Mouse (Mus musculus) lung, embryonic 15.5 days (tissue): ENCODE measurements at regions not wholly inside any gene's neighbourhood (a gene's known extent, or its start where the extent isn't known, plus 50 kb on each side); places are given as distances from the start of the nearest gene placed in this dataset.

Experiments
- ATAC-seq: fragments of 200-750 bp; cut with Nextera tagmentation; 2 replicates; pipeline ENCODE4 v1.8.0; 2017; ENCODE audit warnings: moderate number of reproducible peaks, borderline replicate concordance; ENCODE audit not compliant: low FRiP score, low TSS enrichment; ENCODE audit errors: extremely low read depth
- H3K27ac ChIP-seq: fragments of 300-500 bp; sonication (generic); 2 replicates; pipeline ENCODE4 v1.5.1; 2015; ENCODE audit warnings: moderate library complexity, mild to moderate bottlenecking, inconsistent platforms
- H3K27me3 ChIP-seq: fragments of 300-500 bp; sonication (generic); 2 replicates; pipeline ENCODE4 v1.6.1; 2015; ENCODE audit warnings: inconsistent platforms
- H3K36me3 ChIP-seq: fragments of 300-500 bp; sonication (generic); 2 replicates; pipeline ENCODE4 v1.6.1; 2015; ENCODE audit warnings: inconsistent platforms
- H3K4me1 ChIP-seq: fragments of 300-500 bp; sonication (generic); 2 replicates; pipeline ENCODE4 v1.6.1; 2015; ENCODE audit warnings: inconsistent platforms
- H3K4me2 ChIP-seq: fragments of 300-500 bp; sonication (generic); 2 replicates; pipeline ENCODE4 v1.6.1; 2015; ENCODE audit warnings: inconsistent platforms, mild to moderate bottlenecking, moderate library complexity
- H3K4me3 ChIP-seq: fragments of 300-500 bp; sonication (generic); 2 replicates; pipeline ENCODE4 v1.5.1; 2015; ENCODE audit warnings: mild to moderate bottlenecking, inconsistent platforms
- H3K9ac ChIP-seq: fragments of 300-500 bp; sonication (generic); 2 replicates; pipeline ENCODE4 v1.6.1; 2015; ENCODE audit warnings: inconsistent platforms
- H3K9me3 ChIP-seq: fragments of 300-500 bp; sonication (generic); 2 replicates; pipeline ENCODE4 v1.6.1; 2016; ENCODE audit warnings: inconsistent platforms
- WGBS: fragments of 180-500 bp; shearing (Covaris S2); methylation state at CpG from one replicate; pipeline ENCODE4 v1.1.7; 2015; 5-methylcytosine and 5-hydroxymethylcytosine counted together

DNA sequence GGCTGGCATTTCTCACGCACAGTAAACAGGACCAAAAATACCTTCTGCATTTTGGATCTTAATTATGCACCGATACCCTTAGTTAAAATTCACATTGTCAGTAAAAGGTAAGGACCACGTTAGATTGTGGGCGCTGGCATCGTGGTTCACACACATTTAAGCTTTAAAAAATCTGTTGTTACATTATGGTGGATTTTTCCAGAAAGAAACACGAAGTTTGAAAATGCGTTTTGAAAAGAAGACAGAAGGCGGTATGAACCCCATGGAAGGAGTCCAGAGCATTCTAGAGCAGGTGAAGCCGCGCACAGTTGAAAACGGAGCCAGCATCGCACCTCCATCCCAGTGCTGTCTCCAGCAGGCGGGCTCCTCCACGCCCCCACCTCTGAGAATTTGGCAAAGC is 94.6 kb upstream of the Zfp64 start:
- Histone ChIP-seq H3K27ac (no peak overlapping the region), H3K9me3 (no peaks in the 10 kb centered on the region), H3K9ac (no peak overlapping the region), H3K27me3 (no peaks in the 10 kb centered on the region), H3K4me2 (no peak overlapping the region), H3K4me1 (no peaks in the 10 kb centered on the region), H3K4me3 (no peak overlapping the region), H3K36me3 (no peaks in the 10 kb centered on the region)
- no peak for ATAC-seq
- WGBS, result 81% methylated on average over 14 of the region's 14 CpGs

DNA sequence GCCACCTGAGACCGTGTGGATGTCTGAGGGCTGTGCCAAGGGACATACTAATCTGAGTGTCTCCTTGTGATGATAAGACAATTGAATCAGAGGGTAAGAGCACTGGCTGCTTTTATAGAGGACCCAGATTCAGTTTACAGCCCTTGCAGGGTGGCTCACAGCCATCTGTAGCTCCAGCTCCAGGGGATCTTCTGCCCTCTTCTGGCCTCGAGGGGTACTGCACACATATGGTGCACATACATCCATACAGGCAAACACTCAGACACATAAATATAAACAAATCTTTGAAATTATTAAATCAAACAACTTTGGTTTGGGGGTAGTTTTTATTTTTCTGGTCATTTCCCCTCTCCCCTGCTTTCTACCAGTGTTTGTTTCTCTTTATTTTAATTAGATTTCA is 86.4 kb upstream of the Zfp64 start:
- Histone ChIP-seq H3K9ac (no peak overlapping the region), H3K4me1 (no peaks in the 10 kb centered on the region), H3K27ac (no peak overlapping the region), H3K4me2 (no peak overlapping the region), H3K36me3 (no peaks in the 10 kb centered on the region), H3K9me3 (0 out of 2 replicates have a peak, but pooled peaks cover 4% of the 10 kb centered on the region), H3K4me3 (no peak overlapping the region), H3K27me3 (no peaks in the 10 kb centered on the region)
- ATAC-seq, result no peak
- WGBS, result 80% methylated on average over 2 of the region's 2 CpGs

DNA sequence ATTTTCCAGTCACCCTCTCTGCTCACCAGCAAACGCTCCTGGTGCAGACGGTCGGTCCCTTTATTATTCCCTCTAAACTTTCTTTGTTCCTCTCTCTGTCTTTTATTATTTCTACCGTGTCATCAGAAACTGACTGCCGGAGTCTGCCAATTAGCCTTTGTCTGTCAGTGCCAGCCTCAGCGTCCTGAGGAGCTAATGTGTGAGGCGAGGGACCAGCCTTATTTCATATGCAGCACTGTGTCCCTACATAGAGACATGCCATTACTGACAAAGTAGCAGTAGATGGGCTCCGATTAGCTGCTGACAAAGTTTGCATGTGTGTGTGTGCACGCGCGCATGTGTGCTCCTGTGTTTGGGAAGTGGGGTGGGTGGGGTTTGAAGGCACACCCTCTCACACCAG is 82.6 kb upstream of the Zfp64 start:
- Histone ChIP-seq H3K36me3 (no peaks in the 10 kb centered on the region), H3K27me3 (no peaks in the 10 kb centered on the region), H3K9ac (no peak overlapping the region), H3K27ac (no peak overlapping the region), H3K9me3 (0 out of 2 replicates have a peak, but pooled peaks cover 4% of the 10 kb centered on the region), H3K4me2 (no peak overlapping the region), H3K4me3 (no peak overlapping the region), H3K4me1 (no peaks in the 10 kb centered on the region)
- WGBS, result 82% methylated on average over 11 of the region's 11 CpGs
- no peak for ATAC-seq

DNA sequence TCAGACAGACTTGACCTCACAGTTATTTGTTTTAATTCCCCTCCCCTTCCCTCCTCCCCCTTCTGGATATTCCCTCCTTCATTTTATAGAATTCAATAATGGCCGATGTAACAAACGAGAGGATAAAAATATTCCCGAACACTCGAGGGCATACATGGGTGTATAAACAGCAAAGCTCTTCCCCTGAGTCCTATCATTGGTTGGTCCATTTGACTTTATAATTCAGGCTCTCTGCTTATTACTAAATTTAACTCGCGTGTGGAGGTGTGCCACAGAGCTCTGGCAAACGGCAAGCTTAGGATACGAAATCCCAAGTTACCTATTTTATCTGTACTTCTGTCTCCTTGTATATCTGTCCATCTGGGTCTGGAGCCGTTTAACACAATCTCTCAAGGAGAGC is 82.1 kb upstream of the Zfp64 start:
- H3K4me1 ChIP-seq, result no peaks in the 10 kb centered on the region
- no peak overlapping the region for H3K27ac ChIP-seq
- no peaks in the 10 kb centered on the region for H3K27me3 ChIP-seq
- ATAC-seq, result no peak
- WGBS, result 84% methylated on average over 9 of the region's 9 CpGs
- H3K4me3 ChIP-seq, result no peak overlapping the region
- H3K36me3 ChIP-seq, result no peaks in the 10 kb centered on the region
- H3K4me2 ChIP-seq, result no peak overlapping the region
- no peak overlapping the region for H3K9ac ChIP-seq
- H3K9me3 ChIP-seq, result 0 out of 2 replicates have a peak, but pooled peaks cover 4% of the 10 kb centered on the region

DNA sequence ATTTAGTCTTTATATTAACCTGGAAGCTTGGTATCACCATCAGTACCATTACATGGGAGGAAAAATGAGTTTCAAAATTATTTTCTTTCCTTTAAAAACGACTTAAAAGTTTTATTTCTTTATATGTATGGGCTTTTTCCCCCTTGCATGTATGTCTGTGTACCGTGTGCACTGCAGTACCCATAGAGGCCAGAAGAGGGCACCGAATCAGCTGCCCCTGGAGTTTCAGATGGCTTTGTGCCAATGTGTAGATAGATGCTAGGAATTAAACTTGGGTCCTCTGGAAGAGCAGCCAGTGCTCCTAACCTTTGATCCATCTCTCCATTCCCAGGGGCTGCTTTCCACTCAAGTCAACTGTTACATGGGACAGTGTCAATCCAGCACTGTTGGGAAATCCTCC is 79.9 kb upstream of the Zfp64 start:
- H3K4me3 ChIP-seq, result no peak overlapping the region
- WGBS, result 31% methylated on average over 3 of the region's 3 CpGs
- ATAC-seq, result no peak
- H3K4me2 ChIP-seq, result no peak overlapping the region
- no peak overlapping the region for H3K27ac ChIP-seq
- H3K27me3 ChIP-seq, result no peaks in the 10 kb centered on the region
- H3K9ac ChIP-seq, result no peak overlapping the region
- H3K36me3 ChIP-seq, result no peaks in the 10 kb centered on the region
- H3K9me3 ChIP-seq, result no peaks in the 10 kb centered on the region
- H3K4me1 ChIP-seq, result no peaks in the 10 kb centered on the region

DNA sequence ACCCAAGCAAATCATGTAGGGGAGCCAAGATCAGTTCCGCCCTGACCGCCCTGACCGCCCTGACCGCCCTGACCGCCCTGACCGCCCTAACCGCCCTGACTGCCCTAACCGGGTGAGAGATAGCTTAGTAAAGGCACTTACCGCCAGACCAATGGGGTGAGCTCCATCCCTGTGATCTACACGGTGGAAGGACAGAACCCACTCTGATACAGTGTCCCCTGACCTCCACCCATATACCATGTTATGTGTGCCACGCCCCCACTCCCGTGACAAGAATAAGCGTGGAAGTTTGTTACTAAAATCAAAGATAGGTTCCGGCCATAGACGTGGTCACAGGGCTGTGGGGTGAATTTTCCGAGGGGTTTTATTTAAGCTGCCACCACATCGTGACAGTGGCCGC is 78.6 kb upstream of the Zfp64 start:
- H3K36me3 ChIP-seq, result no peaks in the 10 kb centered on the region
- H3K9ac ChIP-seq, result no peak overlapping the region
- no peaks in the 10 kb centered on the region for H3K4me1 ChIP-seq
- no peak for ATAC-seq
- no peak overlapping the region for H3K4me2 ChIP-seq
- WGBS, result 59% methylated on average over 18 of the region's 18 CpGs
- no peak overlapping the region for H3K4me3 ChIP-seq
- no peaks in the 10 kb centered on the region for H3K9me3 ChIP-seq
- H3K27ac ChIP-seq, result no peak overlapping the region
- H3K27me3 ChIP-seq, result no peaks in the 10 kb centered on the region

DNA sequence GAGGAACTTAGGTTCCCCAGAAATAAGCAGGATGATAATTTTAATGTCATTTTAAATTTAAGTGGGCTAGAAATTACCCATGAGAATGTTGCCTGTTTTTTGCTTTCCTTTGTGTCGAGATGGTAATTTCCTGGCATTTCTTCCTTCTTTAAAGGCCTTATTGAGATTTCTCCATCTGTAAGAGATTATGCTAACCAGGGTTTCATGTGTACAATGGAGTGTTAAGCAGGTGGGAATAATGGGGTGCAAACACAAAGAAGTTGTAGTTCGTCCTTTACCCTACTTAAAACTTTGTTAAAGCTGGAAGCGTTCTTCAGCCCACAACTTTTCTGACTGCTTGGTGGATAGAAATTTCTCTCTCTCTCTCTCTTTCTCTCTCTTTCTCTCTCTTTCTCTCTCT is 77.8 kb upstream of the Zfp64 start:
- Histone ChIP-seq H3K27ac (no peak overlapping the region), H3K4me3 (no peak overlapping the region), H3K9me3 (no peaks in the 10 kb centered on the region), H3K27me3 (no peaks in the 10 kb centered on the region), H3K4me1 (no peaks in the 10 kb centered on the region), H3K9ac (no peak overlapping the region), H3K36me3 (no peaks in the 10 kb centered on the region), H3K4me2 (no peak overlapping the region)
- WGBS, result 77% methylated on average over 3 of the region's 3 CpGs
- ATAC-seq, result no peak

DNA sequence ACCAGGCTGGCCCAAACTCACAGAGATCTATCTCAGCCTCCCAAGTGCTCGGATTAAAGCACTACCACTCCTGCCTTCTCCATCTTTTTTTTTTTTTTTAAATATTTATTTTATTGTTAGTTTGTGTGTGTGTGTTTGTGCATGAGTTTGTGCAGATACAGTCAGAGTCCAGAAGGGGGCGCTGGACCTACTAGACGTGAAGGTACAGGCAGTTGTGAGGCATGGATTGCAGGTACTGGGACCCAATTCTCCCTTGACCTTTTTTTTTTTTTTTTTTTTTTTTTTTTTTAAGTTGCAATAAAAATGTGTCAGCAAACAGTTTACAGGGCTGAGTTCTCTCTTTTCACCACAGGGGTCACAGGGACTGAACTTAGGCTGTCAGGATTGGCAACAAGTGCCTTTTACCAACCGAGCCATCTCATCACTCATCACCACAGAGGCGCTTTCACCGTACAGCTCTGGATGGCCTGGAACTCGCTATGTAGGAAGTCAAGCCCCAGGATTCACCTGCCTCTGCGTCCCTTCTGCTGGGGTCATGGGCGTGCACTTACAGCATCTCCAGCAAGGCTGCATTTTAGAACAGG is 73.2 kb upstream of the Zfp64 start:
- WGBS, result 45% methylated on average over 9 of the region's 9 CpGs
- Histone ChIP-seq H3K4me2 (no peak overlapping the region), H3K9me3 (no peaks in the 10 kb centered on the region), H3K27me3 (no peaks in the 10 kb centered on the region), H3K9ac (no peak overlapping the region), H3K36me3 (no peaks in the 10 kb centered on the region), H3K27ac (no peak overlapping the region), H3K4me1 (no peaks in the 10 kb centered on the region), H3K4me3 (no peak overlapping the region)
- ATAC-seq, result no peak

DNA sequence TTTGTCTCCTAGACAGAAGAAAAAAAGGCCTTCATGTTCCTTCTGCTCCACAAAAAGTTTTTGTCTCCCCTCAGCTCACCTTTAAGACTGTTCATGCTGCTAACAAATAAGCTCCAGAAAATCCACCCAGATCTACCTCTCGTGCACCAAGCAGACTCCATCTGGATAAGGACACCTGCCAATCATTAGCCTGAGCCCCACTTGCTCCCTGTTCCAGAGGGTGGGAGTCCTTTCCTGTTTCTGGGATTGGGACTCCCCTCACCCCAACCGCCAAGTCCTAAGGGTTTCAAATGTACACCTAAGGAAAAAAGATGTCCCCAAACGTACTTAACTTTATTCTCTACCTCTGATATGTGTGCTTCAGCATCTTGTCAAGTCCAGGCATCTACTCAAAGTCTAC is 63.6 kb upstream of the Zfp64 start:
- no peak for ATAC-seq

DNA sequence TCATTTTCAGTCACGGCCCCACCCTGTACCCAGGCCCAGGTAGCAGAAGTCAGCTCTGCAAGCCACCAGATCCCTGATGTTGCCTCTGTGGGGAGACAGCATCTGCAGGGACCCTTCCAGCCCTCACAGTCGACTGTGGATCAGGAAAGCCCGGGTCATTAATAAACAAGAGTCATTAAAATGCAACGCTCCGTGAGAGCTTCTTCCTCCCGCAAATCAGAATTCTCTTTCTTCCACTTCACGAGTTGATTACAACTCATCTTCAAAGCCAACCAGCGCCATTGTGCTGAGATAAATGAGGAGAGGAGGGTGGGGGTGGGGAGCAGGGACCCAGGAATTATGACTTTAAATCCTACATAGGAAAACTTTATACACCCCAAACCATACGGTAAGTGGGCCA is 54.9 kb upstream of the Zfp64 start:
- H3K4me3 ChIP-seq, result no peak overlapping the region
- H3K36me3 ChIP-seq, result no peaks in the 10 kb centered on the region
- no peak for ATAC-seq
- 52% methylated on average over 9 of the region's 9 CpGs for WGBS
- no peaks in the 10 kb centered on the region for H3K4me1 ChIP-seq
- H3K9ac ChIP-seq, result no peak overlapping the region
- no peaks in the 10 kb centered on the region for H3K27me3 ChIP-seq
- H3K9me3 ChIP-seq, result no peaks in the 10 kb centered on the region
- H3K27ac ChIP-seq, result no peak overlapping the region
- no peak overlapping the region for H3K4me2 ChIP-seq

More for the DNA sequence above, 63.6 kb upstream of the Zfp64 start:
- Histone ChIP-seq H3K4me3 (no peak overlapping the region), H3K4me2 (no peak overlapping the region), H3K27me3 (no peaks in the 10 kb centered on the region), H3K9me3 (no peaks in the 10 kb centered on the region), H3K4me1 (no peaks in the 10 kb centered on the region), H3K9ac (no peak overlapping the region), H3K27ac (no peak overlapping the region), H3K36me3 (no peaks in the 10 kb centered on the region)
- WGBS, result 74% methylated on average over 3 of the region's 3 CpGs

DNA sequence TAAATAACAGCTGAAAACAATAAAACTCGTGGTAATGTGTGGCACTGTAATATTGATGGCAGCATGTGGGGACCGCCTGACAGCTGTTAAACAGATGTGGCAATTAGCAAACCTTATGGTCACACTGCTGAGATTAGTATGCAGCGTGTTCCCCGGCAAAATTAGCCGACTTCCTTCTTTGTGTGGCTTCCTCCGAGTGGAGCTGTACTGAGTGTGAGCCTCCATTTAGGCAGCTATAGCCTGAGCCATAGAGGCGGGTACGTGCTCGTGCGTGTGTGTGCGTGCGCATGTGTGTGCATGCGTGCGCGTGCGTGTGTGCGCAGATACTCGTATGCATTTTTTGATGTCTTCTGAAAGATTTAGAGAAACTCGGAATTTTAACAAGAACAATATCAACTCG is 53.4 kb upstream of the Zfp64 start:
- H3K9me3 ChIP-seq, result no peaks in the 10 kb centered on the region
- no peak overlapping the region for H3K4me3 ChIP-seq
- H3K27me3 ChIP-seq, result no peaks in the 10 kb centered on the region
- WGBS, result 70% methylated on average over 20 of the region's 20 CpGs
- H3K4me1 ChIP-seq, result no peaks in the 10 kb centered on the region
- peak overlapping the region; percentile 17; the same call in 1 of the 2 replicates for H3K4me2 ChIP-seq
- ATAC-seq, result no peak
- H3K9ac ChIP-seq, result no peak overlapping the region
- H3K27ac ChIP-seq, result no peak overlapping the region
- H3K36me3 ChIP-seq, result no peaks in the 10 kb centered on the region

DNA sequence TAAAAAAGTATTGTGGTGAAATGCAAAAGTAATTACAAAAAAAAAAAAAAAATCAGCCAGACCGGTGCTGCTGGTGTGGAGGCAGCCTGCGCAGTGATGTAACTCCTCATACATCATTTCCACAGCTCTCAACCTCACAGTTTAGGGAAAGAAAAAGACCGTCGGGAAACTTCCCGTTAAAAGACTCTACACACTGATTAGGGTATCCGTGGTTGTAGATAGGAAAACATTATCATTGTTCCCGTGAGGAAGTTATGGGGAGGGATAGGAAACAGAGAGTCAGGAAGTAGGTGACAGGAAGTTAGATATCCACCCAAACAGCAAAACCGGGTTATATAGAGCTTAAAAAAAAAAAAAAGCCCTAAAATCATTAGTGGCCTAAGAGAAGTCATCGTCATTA is 52.9 kb upstream of the Zfp64 start:
- Histone ChIP-seq H3K36me3 (no peaks in the 10 kb centered on the region), H3K4me2 (peak overlapping the region; percentile 17; the same call in 1 of the 2 replicates), H3K27me3 (no peaks in the 10 kb centered on the region), H3K4me3 (no peak overlapping the region), H3K4me1 (no peaks in the 10 kb centered on the region), H3K9ac (no peak overlapping the region), H3K9me3 (no peaks in the 10 kb centered on the region), H3K27ac (peak overlapping the region; percentile 25; the same call in 1 of the 2 replicates)
- ATAC-seq, result 0 out of 2 replicates have a peak, but pooled peaks have one; percentile 55
- 36% methylated on average over 9 of the region's 9 CpGs for WGBS

DNA sequence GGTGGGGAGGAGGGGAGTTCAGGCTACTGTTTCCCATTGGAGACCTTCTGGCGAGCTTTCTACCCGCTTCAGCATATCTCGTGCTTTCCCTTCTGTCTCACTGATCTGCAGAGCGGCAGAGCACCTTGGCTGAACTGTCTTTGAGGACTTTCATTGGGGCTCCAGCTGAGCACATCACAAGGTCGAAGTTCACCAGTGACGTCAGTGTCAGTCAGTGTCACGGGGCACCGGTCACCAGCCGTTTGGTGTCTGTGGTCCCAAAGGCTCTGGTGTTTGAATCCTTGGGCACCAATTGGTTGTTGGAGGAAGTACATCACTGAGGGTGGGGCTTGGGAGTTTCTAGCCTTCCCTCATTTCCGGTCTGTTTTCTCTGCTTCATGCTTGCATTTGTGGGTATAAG is 51.2 kb upstream of the Zfp64 start:
- no peaks in the 10 kb centered on the region for H3K9me3 ChIP-seq
- no peak for ATAC-seq
- no peak overlapping the region for H3K27ac ChIP-seq
- 82% methylated on average over 10 of the region's 10 CpGs for WGBS
- no peaks in the 10 kb centered on the region for H3K36me3 ChIP-seq
- H3K4me1 ChIP-seq, result no peaks in the 10 kb centered on the region
- no peak overlapping the region for H3K4me2 ChIP-seq
- no peak overlapping the region for H3K9ac ChIP-seq
- no peaks in the 10 kb centered on the region for H3K27me3 ChIP-seq
- no peak overlapping the region for H3K4me3 ChIP-seq
